Mouse (Mus musculus): Measurements from ENCODE around the gene Tifab. TPM values are rescaled to one million over a fixed set of nuclear protein-coding genes. Genes with fewer than 3 reads are reported as not detected.
"Not testable (repeated sequence)": the region's sequence is repeated elsewhere in the genome, so short reads cannot be mapped to it uniquely, and the experiment has no call there.

Gene Tifab
- total RNA-seq (2022) = 1 to 10 TPM in 1 of 4 experiments, under 1 TPM in 3; 0.50 to 1.2 (median 0.82) TPM

- no peak for DNase-seq (ENCODE audit: low spot score)
These were observed at the start of gene Tifab for GRCm38 (mm10) chr13:56178416-56179035. Tifab (minus strand) TSS chr13:56178885.

DNA sequence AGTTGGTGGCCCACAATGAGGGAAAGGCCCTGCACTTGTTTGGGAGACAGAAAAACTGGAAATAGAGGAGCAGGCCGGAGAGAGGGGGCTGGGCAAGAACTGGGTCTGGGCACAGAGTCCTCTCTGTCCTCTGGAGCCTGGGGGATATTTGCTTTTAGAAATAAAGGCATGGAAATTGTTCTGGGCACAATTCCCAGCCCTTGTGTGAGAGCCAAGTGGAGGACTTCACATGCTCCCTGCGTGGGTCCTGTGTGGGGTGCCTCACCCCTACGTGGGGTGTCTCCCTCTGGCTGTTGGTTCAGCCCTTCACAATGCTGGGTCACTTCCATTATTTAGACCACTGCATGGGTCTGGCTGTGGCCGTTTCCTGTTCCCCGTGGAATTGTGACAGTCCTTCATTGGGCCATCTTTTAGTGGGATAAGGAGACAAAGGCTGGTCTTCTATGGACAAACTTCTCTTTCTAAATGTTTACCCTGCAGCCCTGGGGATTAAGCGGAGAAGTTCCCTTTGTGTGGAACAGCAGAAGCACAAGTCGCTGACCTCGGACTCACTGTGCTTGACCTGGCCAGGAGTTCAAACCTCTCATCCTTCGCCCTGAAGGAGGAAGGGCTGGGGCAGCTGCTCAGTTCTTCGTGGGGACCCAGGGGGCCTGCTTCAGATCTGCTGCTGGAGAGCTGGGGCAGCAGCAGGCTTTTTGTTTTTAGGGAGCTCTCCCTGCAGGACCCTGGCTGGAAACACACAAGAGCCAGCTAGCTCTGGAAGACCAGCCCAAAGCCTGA lies 47.7 kb upstream of the Tifab start:
- no peak for DNase-seq (ENCODE audit: low spot score)

DNA sequence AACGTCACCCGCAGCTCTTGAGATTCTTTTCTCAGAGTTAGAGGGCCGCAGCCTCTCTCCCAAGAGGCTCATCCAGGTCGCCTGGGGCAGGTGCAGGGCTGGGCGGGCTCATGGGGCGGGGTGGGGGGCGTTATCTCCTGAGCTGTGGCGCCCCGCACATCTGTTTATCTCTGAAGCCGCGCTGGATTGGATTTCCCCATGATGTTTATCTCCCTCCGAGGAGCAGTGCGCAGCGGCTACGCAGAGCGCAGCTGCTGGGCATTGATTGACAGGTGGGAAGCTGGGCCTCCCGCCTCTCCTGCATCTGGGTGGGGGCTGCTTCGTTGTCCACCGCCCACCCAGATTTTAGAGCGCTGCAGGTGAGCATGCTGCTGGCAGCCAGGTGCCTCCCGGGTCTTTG lies 44.9 kb upstream of the Tifab start:
- DNase-seq (ENCODE audit: low spot score) = no peak

GRCm38 (mm10) chr13:56222849-56223246 lies 44.2 kb upstream of the Tifab start:
- no peak for DNase-seq (ENCODE audit: low spot score)

GRCm38 (mm10) chr13:56221995-56222848 lies 43.5 kb upstream of the Tifab start:
- no peak for DNase-seq (ENCODE audit: low spot score)

GRCm38 (mm10) chr13:56221129-56221910 lies 42.6 kb upstream of the Tifab start:
- DNase-seq (ENCODE audit: low spot score) = no peak

DNA sequence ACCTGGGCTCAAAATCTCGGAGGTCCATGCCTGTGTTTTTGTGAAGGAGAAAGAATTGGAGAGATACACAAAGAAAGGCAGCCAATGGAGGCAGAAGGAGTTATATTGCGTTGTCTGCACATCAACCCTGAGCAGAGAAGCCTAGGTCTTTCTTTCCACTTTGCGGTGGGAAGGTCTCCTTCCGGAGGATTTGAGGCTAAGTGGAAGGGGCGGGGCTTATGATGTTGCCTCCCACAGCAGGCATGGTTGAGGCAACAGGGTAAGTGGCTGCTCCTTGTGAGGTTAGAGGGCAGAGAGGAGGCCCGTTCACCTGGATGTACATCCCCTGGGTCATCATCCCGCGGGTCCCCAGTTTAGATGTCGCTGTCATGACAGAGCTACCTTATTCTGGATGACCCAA lies 40.6 kb upstream of the Tifab start:
- no peak for DNase-seq (ENCODE audit: low spot score)

DNA sequence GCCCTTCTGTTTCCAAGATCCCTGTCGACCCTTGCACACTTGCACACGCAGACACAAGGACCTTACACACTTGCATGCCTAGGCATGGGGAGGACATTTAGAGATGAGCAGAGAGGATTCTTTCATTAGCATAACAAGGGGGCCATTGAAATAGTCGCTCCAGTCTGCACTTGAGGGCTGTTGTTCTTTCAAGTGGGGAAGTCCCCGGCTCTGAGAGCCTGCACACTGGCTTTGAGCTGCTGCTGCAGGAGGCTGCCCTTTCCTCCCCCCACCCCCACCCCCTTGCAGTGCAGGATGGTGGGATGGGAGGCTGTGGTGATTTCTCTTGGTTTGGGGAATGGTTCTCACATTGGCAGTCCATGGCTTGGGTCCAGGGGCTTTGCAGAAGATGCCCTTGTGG lies 37.4 kb upstream of the Tifab start:
- no peak for DNase-seq (ENCODE audit: low spot score)

GRCm38 (mm10) chr13:56214633-56215032 lies 35.9 kb upstream of the Tifab start:
- no peak for DNase-seq (ENCODE audit: low spot score)

DNA sequence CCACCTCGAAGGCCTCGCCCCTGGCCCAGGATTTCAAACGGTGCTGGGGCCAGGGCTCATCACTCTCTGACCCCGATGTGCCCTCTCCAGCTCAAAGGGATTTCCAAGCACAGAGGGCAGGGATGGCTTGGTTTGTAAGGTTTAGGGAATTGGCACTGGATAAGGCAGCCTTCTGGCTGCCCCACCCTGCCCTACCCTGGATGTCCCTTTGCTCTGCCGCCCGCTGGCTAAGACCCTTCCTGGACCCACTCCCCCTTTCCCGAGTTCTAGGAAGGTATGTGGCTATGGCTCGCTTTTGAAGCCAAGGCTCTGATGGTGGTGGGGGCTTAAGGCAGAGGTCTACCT lies 30.4 kb upstream of the Tifab start:
- no peak for DNase-seq (ENCODE audit: low spot score)

DNA sequence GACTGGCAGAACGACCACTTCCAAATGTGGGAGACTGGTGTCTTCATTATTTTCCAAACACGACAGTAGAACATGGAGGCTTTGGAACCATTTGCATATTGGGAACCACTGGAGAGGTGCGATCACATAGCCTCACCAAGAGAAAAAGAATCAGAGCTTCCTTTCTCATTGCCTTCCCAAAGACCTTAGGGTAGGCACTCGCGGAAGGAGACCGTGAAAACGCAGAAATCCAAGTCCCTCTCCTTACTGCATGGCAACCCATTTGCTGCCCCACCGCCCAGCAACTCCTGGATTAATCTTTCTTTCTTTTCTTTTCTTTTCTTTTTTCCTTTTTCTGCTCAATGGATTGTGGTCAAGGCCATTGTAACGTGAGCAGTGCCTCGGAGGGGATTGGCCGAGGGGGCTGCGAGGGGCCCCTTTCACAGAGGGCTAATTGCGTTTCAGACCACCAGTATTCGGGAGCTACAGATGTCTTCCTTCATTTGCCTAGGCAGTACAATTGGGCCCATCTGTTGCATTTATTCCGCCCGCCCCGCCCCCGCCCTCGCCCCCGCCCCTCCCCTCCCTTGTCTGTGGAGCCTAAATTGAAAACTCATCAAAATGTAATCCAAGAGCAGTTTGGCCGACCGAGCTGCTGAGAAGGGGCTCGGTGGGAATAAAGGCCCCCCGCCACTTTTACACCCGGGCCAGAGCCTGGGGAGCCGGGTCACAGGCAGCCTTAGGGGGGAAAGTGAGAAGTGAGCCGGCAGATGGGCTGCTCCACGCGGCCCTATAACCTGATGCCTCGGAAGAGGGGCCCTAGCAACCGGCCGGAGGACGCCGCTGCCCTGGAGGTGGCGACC lies 29.8 kb upstream of the Tifab start:
- no peak for DNase-seq (ENCODE audit: low spot score)

GRCm38 (mm10) chr13:56199506-56199905 lies 20.8 kb upstream of the Tifab start:
- no peak for DNase-seq (ENCODE audit: low spot score)

DNA sequence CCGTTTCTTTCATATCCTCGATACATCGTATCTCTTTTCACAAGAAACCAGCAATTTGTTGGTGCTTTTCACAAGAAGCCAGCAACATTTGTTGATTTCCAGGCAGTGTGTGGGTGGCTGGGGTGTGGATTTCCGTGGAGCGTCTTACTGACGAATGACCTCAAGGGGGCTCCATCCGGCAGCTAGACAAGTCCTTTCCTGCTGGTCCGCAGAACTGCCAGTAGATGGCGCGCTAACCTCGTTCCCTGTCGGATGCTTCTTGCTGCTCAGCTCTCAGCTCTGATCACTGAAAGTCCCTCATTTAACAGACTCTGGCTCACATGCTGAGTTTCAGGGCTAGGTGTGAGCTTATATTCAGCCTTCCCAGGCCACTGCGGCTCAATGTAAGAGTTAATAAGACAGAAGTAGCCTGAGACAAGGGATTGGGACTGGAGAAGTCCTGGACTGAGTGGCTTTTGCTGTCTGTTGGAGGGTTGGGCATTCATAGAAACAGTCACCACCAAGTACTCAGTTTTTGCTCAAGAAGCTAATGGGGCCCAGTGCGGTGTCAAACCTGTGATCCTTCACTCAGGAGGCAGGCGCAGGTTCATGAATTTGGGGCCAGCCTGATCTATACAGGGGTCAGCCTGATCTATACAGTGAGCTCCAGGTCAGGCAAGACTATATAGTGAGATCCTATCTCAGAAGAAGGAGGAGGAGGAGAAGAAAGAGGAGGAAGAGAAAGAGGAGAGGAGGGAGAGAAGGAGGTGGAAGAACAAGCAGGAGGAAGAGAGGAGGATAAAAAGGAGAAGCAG lies 19.0 kb upstream of the Tifab start:
- peak; percentile 88 for DNase-seq (ENCODE audit: low spot score)

- no peak for DNase-seq (ENCODE audit: low spot score)
These were observed 18.3 kb upstream of the Tifab start for GRCm38 (mm10) chr13:56197031-56197430.

- not testable (repeated sequence) for DNase-seq (ENCODE audit: low spot score)
These were observed 17.1 kb upstream of the Tifab start for GRCm38 (mm10) chr13:56195824-56196223.

- DNase-seq (ENCODE audit: low spot score) = not testable (repeated sequence)
These were observed 15.5 kb upstream of the Tifab start for GRCm38 (mm10) chr13:56194181-56194580.

GRCm38 (mm10) chr13:56191225-56191624 lies 12.5 kb upstream of the Tifab start:
- DNase-seq (ENCODE audit: low spot score) = peak; percentile 40

DNA sequence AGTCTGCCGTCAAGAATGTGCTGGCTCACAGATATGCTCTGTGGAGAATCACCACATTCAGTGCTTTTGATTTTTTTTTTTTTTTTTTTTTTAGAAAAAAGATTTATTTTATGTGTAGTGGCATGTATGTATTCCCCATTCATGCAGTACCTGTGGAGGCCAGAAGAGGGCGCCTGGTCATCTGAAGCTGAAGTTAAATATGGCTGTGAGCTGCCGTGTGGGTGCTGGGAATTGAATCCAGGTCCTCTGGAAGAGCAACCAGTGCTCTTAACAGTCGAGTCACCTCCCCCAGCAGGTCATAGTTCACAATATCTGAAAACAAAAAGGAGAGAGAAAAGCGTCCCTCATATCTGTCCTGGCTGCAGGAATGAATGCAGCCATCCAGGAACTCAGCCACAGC lies 11.0 kb upstream of the Tifab start:
- no peak for DNase-seq (ENCODE audit: low spot score)

DNA sequence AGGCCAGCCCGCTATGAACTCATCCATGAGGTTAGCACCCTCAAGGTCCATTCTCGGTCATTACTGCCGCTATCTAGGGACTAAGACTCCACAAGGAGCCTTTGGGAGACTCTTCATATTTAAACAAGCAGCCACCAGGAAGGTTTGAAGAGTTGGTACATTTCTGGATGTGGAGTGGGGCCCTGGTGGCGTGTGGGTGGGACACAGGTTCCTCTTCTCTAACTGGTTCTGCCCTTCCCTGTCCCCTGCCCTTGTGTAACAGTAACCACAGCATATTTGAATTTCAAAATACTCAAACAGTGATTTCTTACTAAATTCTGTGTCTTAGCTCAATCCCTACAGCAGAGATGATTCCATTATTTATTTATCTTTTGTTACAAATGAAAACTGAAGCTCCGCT lies 5.0 kb upstream of the Tifab start:
- DNase-seq (ENCODE audit: low spot score) = no peak

GRCm38 (mm10) chr13:56181424-56181823 lies 2.7 kb upstream of the Tifab start:
- DNase-seq (ENCODE audit: low spot score) = peak; percentile 50

Data from heart, adult 8-10 months (tissue).